In genomic region chr11:101174389-101174745, GRCm38 (mm10) we compare ENCODE assay signal across 8 mouse cellular contexts. TPM values are rescaled to one million over a fixed set of nuclear protein-coding genes. Genes with fewer than 3 reads are reported as not detected.
DNase-seq lines count a peak whose midpoint lies in the region; ATAC-seq and TF ChIP-seq lines count a peak whose summit lies in the region.

No protein-coding gene starts in this region.

- dilution Hi-C loops in CH12.LX (cut with MboI; ENCODE audit: extremely low pct_ligation_motif_present, extremely low pct_unique_long_range_greater_than_20kb, low sequenced_read_pairs), result no loop called here

- peak overlapping the region; percentile 86 for H3K27ac ChIP-seq in heart, adult 2 months
- H3K27ac ChIP-seq in CH12.LX (ENCODE audit: insufficient read depth, low read depth), result peak overlapping the region; percentile 78
- H3K27ac ChIP-seq in forebrain, embryonic 13.5 days, result no peak overlapping the region
- H3K27ac ChIP-seq in liver, embryonic 11.5 days (ENCODE audit: low read depth, low read length), result peak overlapping the region; percentile 9; the same call in 1 of the 2 replicates

- DNase-seq in heart, adult 2 months, result no peak
- no peak for DNase-seq in heart, adult 9 months (ENCODE audit: low spot score in 2 of 2)
- no peak for DNase-seq in CH12.LX (ENCODE audit: extremely low read depth)
- DNase-seq in liver, embryonic 11.5 days (ENCODE audit: low spot score), result no peak
- DNase-seq in thymus, adult 18-20 months, result no peak
- no peak for DNase-seq in yolk sac, embryonic 10.5 days (ENCODE audit: low spot score)

- no peak for ATAC-seq in forebrain, embryonic 13.5 days
- no peak for ATAC-seq in liver, embryonic 11.5 days (replicated peaks; ENCODE audit: low FRiP score)
- ATAC-seq in granulocyte monocyte progenitor cell, adult 5-6 weeks (replicated peaks; ENCODE audit: poor library complexity, severe bottlenecking), result no peak

- peaks cover 9% of the 10 kb centered on the region for H3K4me1 ChIP-seq in heart, adult 2 months (ENCODE audit: control insufficient read depth, insufficient read depth, low read length)
- H3K4me1 ChIP-seq in CH12.LX (ENCODE audit: control insufficient read depth in 1 of 2, insufficient read depth in 2 of 2), result peaks cover 8 to 73% of the 10 kb centered on the region in 2 experiments
- peaks cover 75% of the 10 kb centered on the region for H3K4me1 ChIP-seq in forebrain, embryonic 13.5 days
- H3K4me1 ChIP-seq in liver, embryonic 11.5 days (replicated peaks; ENCODE audit: control insufficient read depth, insufficient read depth, low read length), result peaks cover 40% of the 10 kb centered on the region

- peak overlapping the region; percentile 60 for H3K9ac ChIP-seq in heart, adult 2 months (ENCODE audit: low read depth, low read length)
- peak overlapping the region; percentile 54 for H3K9ac ChIP-seq in CH12.LX (ENCODE audit: insufficient read depth, low read depth)
- peak overlapping the region; percentile 51 for H3K9ac ChIP-seq in forebrain, embryonic 13.5 days
- no peak overlapping the region; the same call in 1 of the 2 replicates for H3K9ac ChIP-seq in liver, embryonic 11.5 days (ENCODE audit: low read depth, low read length)

- in situ Hi-C loops in CH12.LX (cut with MboI; ENCODE audit: low pct_ligation_motif_present, low pct_unique_long_range_greater_than_20kb, low sequenced_read_pairs), result loop anchor here (5.0 kb wide), 1 partner anchor 37 kb away; no protein-coding TSS in a partner anchor

- TF ChIP-seq RAD21 in CH12.LX (IDR thresholded peaks at IDR 0.05; ENCODE audit: low read depth, low read length), result no peak

- no peaks in the 10 kb centered on the region for H3K79me2 ChIP-seq in heart, adult 2 months (replicated peaks; ENCODE audit: control insufficient read depth, insufficient read depth, low read length)
- peaks cover 20% of the 10 kb centered on the region for H3K79me2 ChIP-seq in CH12.LX (replicated peaks; ENCODE audit: control insufficient read depth, extremely low read depth, insufficient read depth, poor library complexity, severe bottlenecking)

- TF ChIP-seq EP300 in heart, adult 2 months (IDR thresholded peaks at IDR 0.05; ENCODE audit: insufficient read depth, low read depth, low read length), result no peak
- TF ChIP-seq EP300 in CH12.LX (IDR thresholded peaks at IDR 0.05; ENCODE audit: low read length), result no peak

- 23% methylated on average over 9 of the region's 9 CpGs for WGBS in heart, adult 2 months
- WGBS in forebrain, embryonic 13.5 days, result 35% methylated on average over 9 of the region's 9 CpGs
- 32% methylated on average over 9 of the region's 9 CpGs for WGBS in liver, embryonic 11.5 days

- H3K36me3 ChIP-seq in heart, adult 2 months (ENCODE audit: control insufficient read depth, insufficient read depth, low read length), result no peaks in the 10 kb centered on the region
- H3K36me3 ChIP-seq in CH12.LX (replicated peaks in 1 of 2; ENCODE audit: control insufficient read depth in 1 of 2, insufficient read depth in 1 of 2, low read length in 1 of 2), result peaks cover 0 to 17% of the 10 kb centered on the region in 2 experiments
- no peaks in the 10 kb centered on the region for H3K36me3 ChIP-seq in forebrain, embryonic 13.5 days (ENCODE audit: poor library complexity, severe bottlenecking)
- no peaks in the 10 kb centered on the region for H3K36me3 ChIP-seq in liver, embryonic 11.5 days (ENCODE audit: control insufficient read depth, insufficient read depth, low read length)

- intact Hi-C loops in heart, adult 2 months (cut with DNase I), result loop anchor here (2.0 to 10.0 kb wide), 3 partner anchors 37 to 460 kb away; partner anchors contain the start of genes Hspb9, Kat2a, Retreg3 and Tubg1

- no peaks in the 10 kb centered on the region for H3K9me3 ChIP-seq in CH12.LX (replicated peaks; ENCODE audit: low read length)
- H3K9me3 ChIP-seq in forebrain, embryonic 13.5 days (replicated peaks), result no peaks in the 10 kb centered on the region
- H3K9me3 ChIP-seq in liver, embryonic 11.5 days (ENCODE audit: control insufficient read depth, low read length), result no peaks in the 10 kb centered on the region

- peak overlapping the region; percentile 50 for H3K4me3 ChIP-seq in heart, adult 2 months
- H3K4me3 ChIP-seq in CH12.LX (replicated peaks in 1 of 3; ENCODE audit: low read depth in 2 of 3, low read length in 2 of 3, poor library complexity in 1 of 3), result peak overlapping the region; percentile 64 to 79 (median 68)
- H3K4me3 ChIP-seq in forebrain, embryonic 13.5 days, result peak overlapping the region; percentile 30
- peak overlapping the region; percentile 40; the same call in 1 of the 2 replicates for H3K4me3 ChIP-seq in liver, embryonic 11.5 days (ENCODE audit: low read depth, low read length)

- no peak for TF ChIP-seq POLR2A in heart, adult 2 months (IDR thresholded peaks at IDR 0.05; ENCODE audit: insufficient read depth, low read depth, low read length)
- TF ChIP-seq POLR2A in CH12.LX (IDR thresholded peaks at IDR 0.05; ENCODE audit: low read depth, low read length), result no peak

- TF ChIP-seq CTCF in heart, adult 2 months (IDR thresholded peaks at IDR 0.05), result no peak
- no peak for TF ChIP-seq CTCF in CH12.LX (conservative IDR thresholded peaks at IDR 0.05 in 1 of 2, IDR thresholded peaks at IDR 0.05 in 1 of 2; ENCODE audit: low read depth in 2 of 2, low read length in 2 of 2)

- H3K27me3 ChIP-seq in heart, adult 2 months (ENCODE audit: control insufficient read depth, insufficient read depth, low read length), result no peaks in the 10 kb centered on the region
- H3K27me3 ChIP-seq in CH12.LX (replicated peaks), result peaks cover 9% of the 10 kb centered on the region
- H3K27me3 ChIP-seq in forebrain, embryonic 13.5 days, result peaks cover 77% of the 10 kb centered on the region
- peaks cover 95% of the 10 kb centered on the region for H3K27me3 ChIP-seq in liver, embryonic 11.5 days (replicated peaks; ENCODE audit: control insufficient read depth, insufficient read depth, low read length)

- peak overlapping the region; percentile 91 for H3K4me2 ChIP-seq in CH12.LX (ENCODE audit: insufficient read depth, low read depth, poor library complexity, severe bottlenecking)
- H3K4me2 ChIP-seq in forebrain, embryonic 13.5 days, result peak overlapping the region; percentile 63
- peak overlapping the region; percentile 73 for H3K4me2 ChIP-seq in liver, embryonic 11.5 days

RNA-seq across cellular contexts. Expression of gene Ccr10, which starts 0.9 kb away (rescaled TPM):
- total RNA-seq in heart, adult 2 months (2021), result not detected
- 0.14 TPM in 1 of 2 replicates, not detected in the other for polyA plus RNA-seq in heart, adult 2 months (2012; rRNA removed)
- total RNA-seq in CH12.LX (2012; rRNA removed) (29.6 and 58.7 TPM in 2 replicates), CH12.LX (2014; rRNA removed) (14.1 and 17.2 TPM in 2 replicates)
- 12.3 TPM in 2 replicates for polyA plus RNA-seq in CH12.LX (2012; ENCODE audit: insufficient read length, low read depth)
- 0.10 TPM in 1 of 2 replicates, not detected in the other for polyA plus RNA-seq in forebrain, embryonic 13.5 days (2015; fragmentation: Nextera tagmentation; extraction: Ambion mirVana)
- 0.10 TPM in 1 of 2 replicates, not detected in the other for polyA plus RNA-seq in liver, embryonic 11.5 days (2014; fragmentation: Nextera tagmentation; extraction: Ambion mirVana)
- total RNA-seq in granulocyte monocyte progenitor cell, adult 5-6 weeks (2014; fragmentation: Nextera tagmentation), result not detected in 2 replicates
- total RNA-seq in granulocyte monocyte progenitor cell, adult 5-6 weeks (2017), result 0.09 TPM in 1 of 2 replicates, not detected in the other

RNA-seq across cellular contexts. Expression of gene Plekhh3, which starts 3.2 kb away (rescaled TPM):
- total RNA-seq in heart, adult 2 months (2021), result 10 to 100 TPM; 14.3 to 28.1 TPM
- 24.4 and 26.7 TPM in 2 replicates for polyA plus RNA-seq in heart, adult 2 months (2012; rRNA removed)
- total RNA-seq in CH12.LX (2012; rRNA removed), result 16.3 and 20.3 TPM in 2 replicates
- 2.8 and 2.9 TPM in 2 replicates for total RNA-seq in CH12.LX (2014; rRNA removed)
- polyA plus RNA-seq in CH12.LX (2012; ENCODE audit: insufficient read length, low read depth), result 3.7 and 5.0 TPM in 2 replicates
- 4.5 and 6.4 TPM in 2 replicates for polyA plus RNA-seq in forebrain, embryonic 13.5 days (2015; fragmentation: Nextera tagmentation; extraction: Ambion mirVana)
- polyA plus RNA-seq in liver, embryonic 11.5 days (2014; fragmentation: Nextera tagmentation; extraction: Ambion mirVana), result 3.4 and 3.8 TPM in 2 replicates
- total RNA-seq in granulocyte monocyte progenitor cell, adult 5-6 weeks (2014; fragmentation: Nextera tagmentation), result 1.4 TPM in 1 of 2 replicates, not detected in the other
- total RNA-seq in granulocyte monocyte progenitor cell, adult 5-6 weeks (2017), result 0.47 TPM in 1 of 2 replicates, not detected in the other

RNA-seq across cellular contexts. Expression of gene Cntnap1, which starts 4.0 kb away (rescaled TPM):
- 1 to 10 TPM; 1.3 to 1.5 TPM for total RNA-seq in heart, adult 2 months (2021)
- polyA plus RNA-seq in heart, adult 2 months (2012; rRNA removed), result 3.1 and 4.0 TPM in 2 replicates
- total RNA-seq in CH12.LX (2012; rRNA removed), result 15.6 and 16.7 TPM in 2 replicates
- 3.6 and 4.4 TPM in 2 replicates for total RNA-seq in CH12.LX (2014; rRNA removed)
- polyA plus RNA-seq in CH12.LX (2012; ENCODE audit: insufficient read length, low read depth), result 17.9 and 19.5 TPM in 2 replicates
- 0.36 and 0.42 TPM in 2 replicates for polyA plus RNA-seq in forebrain, embryonic 13.5 days (2015; fragmentation: Nextera tagmentation; extraction: Ambion mirVana)
- 0.34 and 0.40 TPM in 2 replicates for polyA plus RNA-seq in liver, embryonic 11.5 days (2014; fragmentation: Nextera tagmentation; extraction: Ambion mirVana)
- 0.41 and 0.83 TPM in 2 replicates for total RNA-seq in granulocyte monocyte progenitor cell, adult 5-6 weeks (2014; fragmentation: Nextera tagmentation)
- 0.36 and 0.65 TPM in 2 replicates for total RNA-seq in granulocyte monocyte progenitor cell, adult 5-6 weeks (2017)

RNA-seq across cellular contexts. Expression of gene Tubg2, which starts 18.7 kb away (rescaled TPM):
- total RNA-seq in heart, adult 2 months (2021), result 1 to 10 TPM; 3.5 TPM
- 2.1 and 2.9 TPM in 2 replicates for polyA plus RNA-seq in heart, adult 2 months (2012; rRNA removed)
- 3.1 and 4.7 TPM in 2 replicates for total RNA-seq in CH12.LX (2012; rRNA removed)
- 1.2 and 2.1 TPM in 2 replicates for total RNA-seq in CH12.LX (2014; rRNA removed)
- 8.7 and 10.5 TPM in 2 replicates for polyA plus RNA-seq in CH12.LX (2012; ENCODE audit: insufficient read length, low read depth)
- polyA plus RNA-seq in forebrain, embryonic 13.5 days (2015; fragmentation: Nextera tagmentation; extraction: Ambion mirVana), result 14.6 and 16.4 TPM in 2 replicates
- 1.3 and 1.8 TPM in 2 replicates for polyA plus RNA-seq in liver, embryonic 11.5 days (2014; fragmentation: Nextera tagmentation; extraction: Ambion mirVana)
- not detected in 2 replicates for total RNA-seq in granulocyte monocyte progenitor cell, adult 5-6 weeks (2014; fragmentation: Nextera tagmentation)
- total RNA-seq in granulocyte monocyte progenitor cell, adult 5-6 weeks (2017), result not detected in 2 replicates

RNA-seq across cellular contexts. Expression of gene Ezh1, which starts 51.9 kb away (rescaled TPM):
- 10 to 100 TPM; 29.8 to 31.4 TPM for total RNA-seq in heart, adult 2 months (2021)
- polyA plus RNA-seq in heart, adult 2 months (2012; rRNA removed), result 26.1 and 34.1 TPM in 2 replicates
- total RNA-seq in CH12.LX (2012; rRNA removed) (11.1 and 15.3 TPM in 2 replicates), CH12.LX (2014; rRNA removed) (8.5 and 8.7 TPM in 2 replicates)
- polyA plus RNA-seq in CH12.LX (2012; ENCODE audit: insufficient read length, low read depth), result 10.8 and 12.1 TPM in 2 replicates
- 12.1 and 13.8 TPM in 2 replicates for polyA plus RNA-seq in forebrain, embryonic 13.5 days (2015; fragmentation: Nextera tagmentation; extraction: Ambion mirVana)
- 11.8 and 12.4 TPM in 2 replicates for polyA plus RNA-seq in liver, embryonic 11.5 days (2014; fragmentation: Nextera tagmentation; extraction: Ambion mirVana)
- total RNA-seq in granulocyte monocyte progenitor cell, adult 5-6 weeks (2014; fragmentation: Nextera tagmentation), result 15.2 and 31.0 TPM in 2 replicates
- total RNA-seq in granulocyte monocyte progenitor cell, adult 5-6 weeks (2017), result 13.6 and 17.7 TPM in 2 replicates

Comparison
In these comparisons a context has a peak if more than half of its experiments do, and no peak if none do; other contexts are left out.
1. RNA of gene Ccr10, which starts 0.9 kb away (polyA plus RNA-seq): 12.3 TPM in CH12.LX; 0.14 TPM in heart, adult 2 months, 0.10 TPM in liver, embryonic 11.5 days and 0.10 TPM in forebrain, embryonic 13.5 days; every median in the first group is over 10 times any median in the second.
2. Peak in every context shown above with its lines, with median percentiles within 50 percentile points of each other: H3K4me3 ChIP-seq and H3K4me2 ChIP-seq.